Mouse (Mus musculus): ENCODE results near the gene 2310061I04Rik. TPM values are rescaled to one million over a fixed set of nuclear protein-coding genes. Genes with fewer than 3 reads are reported as not detected.

The 2310061I04Rik gene
- total and polyA plus RNA-seq, 3 experiments, result 99.4 to 176 (median 116) TPM

- 94% methylated on average over 1 of the region's 1 CpGs for WGBS
- H3K36me3 ChIP-seq (ENCODE audit: control insufficient read depth, insufficient read depth, low read length), result no peaks in the 10 kb centered on the region
Observed at GRCm38 (mm10) chr17:35905587-35905986, 8.4 kb upstream of the 2310061I04Rik start.

GRCm38 (mm10) chr17:35903992-35904355 lies 6.7 kb upstream of the 2310061I04Rik start:
- no peak overlapping the region for H3K4me3 ChIP-seq
- no peaks in the 10 kb centered on the region for H3K79me2 ChIP-seq (replicated peaks; ENCODE audit: control insufficient read depth, insufficient read depth, low read length)
- 33% methylated on average over 4 of the region's 4 CpGs for WGBS
- intact Hi-C loops (cut with DNase I), result no loop called here
- no peak overlapping the region for H3K9ac ChIP-seq (ENCODE audit: low read depth, low read length)
- TF ChIP-seq POLR2A (IDR thresholded peaks at IDR 0.05; ENCODE audit: insufficient read depth, low read depth, low read length), result no peak
- TF ChIP-seq CTCF (IDR thresholded peaks at IDR 0.05), result no peak
- no peak for TF ChIP-seq EP300 (IDR thresholded peaks at IDR 0.05; ENCODE audit: insufficient read depth, low read depth, low read length)
- H3K27me3 ChIP-seq (ENCODE audit: control insufficient read depth, insufficient read depth, low read length), result no peaks in the 10 kb centered on the region
- no peaks in the 10 kb centered on the region for H3K36me3 ChIP-seq (ENCODE audit: control insufficient read depth, insufficient read depth, low read length)
- DNase-seq, result no peak
- H3K27ac ChIP-seq, result peak overlapping the region; percentile 40
- peaks cover 2% of the 10 kb centered on the region; the same call in 1 of the 2 replicates for H3K4me1 ChIP-seq (ENCODE audit: control insufficient read depth, insufficient read depth, low read length)

More at GRCm38 (mm10) chr17:35905587-35905986, 8.4 kb upstream of the 2310061I04Rik start:
- intact Hi-C loops (cut with DNase I), result no loop called here
- Histone ChIP-seq H3K27me3 (ENCODE audit: control insufficient read depth, insufficient read depth, low read length) (no peaks in the 10 kb centered on the region), H3K4me3 (no peak overlapping the region), H3K9ac (ENCODE audit: low read depth, low read length) (no peak overlapping the region), H3K4me1 (ENCODE audit: control insufficient read depth, insufficient read depth, low read length) (peaks cover 2% of the 10 kb centered on the region), H3K27ac (no peak overlapping the region), H3K79me2 (replicated peaks; ENCODE audit: control insufficient read depth, insufficient read depth, low read length) (no peaks in the 10 kb centered on the region)
- no peak for DNase-seq
- no peak for TF ChIP-seq EP300 (IDR thresholded peaks at IDR 0.05; ENCODE audit: insufficient read depth, low read depth, low read length)
- TF ChIP-seq CTCF (IDR thresholded peaks at IDR 0.05), result no peak
- no peak for TF ChIP-seq POLR2A (IDR thresholded peaks at IDR 0.05; ENCODE audit: insufficient read depth, low read depth, low read length)

GRCm38 (mm10) chr17:35903343-35903991 lies 6.2 kb upstream of the 2310061I04Rik start:
- H3K27ac ChIP-seq, result peak overlapping the region; percentile 40
- peaks cover 2% of the 10 kb centered on the region; the same call in 1 of the 2 replicates for H3K4me1 ChIP-seq (ENCODE audit: control insufficient read depth, insufficient read depth, low read length)
- no peak overlapping the region for H3K4me3 ChIP-seq
- peak; percentile 51 to 69 for DNase-seq
- WGBS, result 56% methylated on average over 9 of the region's 9 CpGs
- TF ChIP-seq EP300 (IDR thresholded peaks at IDR 0.05; ENCODE audit: insufficient read depth, low read depth, low read length), result no peak
- TF ChIP-seq POLR2A (IDR thresholded peaks at IDR 0.05; ENCODE audit: insufficient read depth, low read depth, low read length), result no peak
- no peak for TF ChIP-seq CTCF (IDR thresholded peaks at IDR 0.05)
- H3K36me3 ChIP-seq (ENCODE audit: control insufficient read depth, insufficient read depth, low read length), result no peaks in the 10 kb centered on the region
- no peak overlapping the region for H3K9ac ChIP-seq (ENCODE audit: low read depth, low read length)
- intact Hi-C loops (cut with DNase I), result no loop called here
- no peaks in the 10 kb centered on the region for H3K27me3 ChIP-seq (ENCODE audit: control insufficient read depth, insufficient read depth, low read length)
- H3K79me2 ChIP-seq (replicated peaks; ENCODE audit: control insufficient read depth, insufficient read depth, low read length), result no peaks in the 10 kb centered on the region

GRCm38 (mm10) chr17:35900636-35901035 lies 3.4 kb upstream of the 2310061I04Rik start:
- TF ChIP-seq EP300 (IDR thresholded peaks at IDR 0.05; ENCODE audit: insufficient read depth, low read depth, low read length), result no peak
- TF ChIP-seq POLR2A (IDR thresholded peaks at IDR 0.05; ENCODE audit: insufficient read depth, low read depth, low read length), result no peak
- no peak for TF ChIP-seq CTCF (IDR thresholded peaks at IDR 0.05)
- Histone ChIP-seq H3K27me3 (ENCODE audit: control insufficient read depth, insufficient read depth, low read length) (no peaks in the 10 kb centered on the region), H3K4me3 (no peak overlapping the region), H3K4me1 (ENCODE audit: control insufficient read depth, insufficient read depth, low read length) (peaks cover 7% of the 10 kb centered on the region), H3K79me2 (replicated peaks; ENCODE audit: control insufficient read depth, insufficient read depth, low read length) (no peaks in the 10 kb centered on the region), H3K27ac (no peak overlapping the region), H3K9ac (ENCODE audit: low read depth, low read length) (no peak overlapping the region), H3K36me3 (ENCODE audit: control insufficient read depth, insufficient read depth, low read length) (no peaks in the 10 kb centered on the region)
- intact Hi-C loops (cut with DNase I), result no loop called here
- 66% methylated on average over 3 of the region's 3 CpGs for WGBS
- no peak for DNase-seq

GRCm38 (mm10) chr17:35897644-35898573 lies 678 bp upstream of the 2310061I04Rik start:
- no peaks in the 10 kb centered on the region for H3K27me3 ChIP-seq (ENCODE audit: control insufficient read depth, insufficient read depth, low read length)
- H3K4me3 ChIP-seq, result peak overlapping the region; percentile 95
- H3K79me2 ChIP-seq (replicated peaks; ENCODE audit: control insufficient read depth, insufficient read depth, low read length), result no peaks in the 10 kb centered on the region
- WGBS, result 42% methylated on average over 23 of the region's 23 CpGs
- H3K9ac ChIP-seq (ENCODE audit: low read depth, low read length), result peak overlapping the region; percentile 51
- no peaks in the 10 kb centered on the region for H3K36me3 ChIP-seq (ENCODE audit: control insufficient read depth, insufficient read depth, low read length)
- peaks cover 6% of the 10 kb centered on the region for H3K4me1 ChIP-seq (ENCODE audit: control insufficient read depth, insufficient read depth, low read length)
- intact Hi-C loops (cut with DNase I), result loop anchor here (1.0 to 2.0 kb wide), 2 partner anchors 18 to 19 kb away; partner anchors contain the start of genes Mrps18b and Ppp1r10
- peak overlapping the region; percentile 90 for H3K27ac ChIP-seq
- DNase-seq, result no peak
- TF ChIP-seq EP300 (IDR thresholded peaks at IDR 0.05; ENCODE audit: insufficient read depth, low read depth, low read length) (no peak), CTCF (IDR thresholded peaks at IDR 0.05) (no peak), POLR2A (IDR thresholded peaks at IDR 0.05; ENCODE audit: insufficient read depth, low read depth, low read length) (no peak)

All from heart, adult 2 months (tissue).